Mouse (Mus musculus) cortical plate, adult 2 months (tissue): ENCODE measurements around the gene Tnfrsf25. TPM values are rescaled to one million over a fixed set of nuclear protein-coding genes. Genes with fewer than 3 reads are reported as not detected.

Experiments
- H3K27ac ChIP-seq: fragments of 200-500 bp; 2 replicates; pipeline ENCODE4 v1.5.1; 2012; ENCODE audit warnings: low read length, control low read depth, inconsistent platforms; ENCODE audit not compliant: insufficient read depth
- H3K4me1 ChIP-seq: fragments of 200-500 bp; 2 replicates; pipeline ENCODE4 v1.6.1; 2011; ENCODE audit warnings: low read length; ENCODE audit not compliant: control insufficient read depth, insufficient read depth
- H3K4me3 ChIP-seq: fragments of 200-500 bp; 2 replicates; pipeline ENCODE4 v1.5.1; 2011; ENCODE audit warnings: mild to moderate bottlenecking, low read length, control low read depth; ENCODE audit not compliant: insufficient read depth
- CTCF ChIP-seq: fragments of 200-500 bp; IDR thresholded peaks from 2 replicates; pipeline ENCODE4 v1.5.1; 2011; ENCODE audit warnings: mild to moderate bottlenecking, control low read depth, low read length; ENCODE audit not compliant: insufficient read depth; ENCODE audit errors: extremely low read depth
- POLR2A ChIP-seq: fragments of 200-500 bp; IDR thresholded peaks from 2 replicates; pipeline ENCODE4 v1.6.1; 2011; ENCODE audit warnings: mild to moderate bottlenecking, low read length, control low read depth; ENCODE audit not compliant: insufficient read depth; ENCODE audit errors: extremely low read depth
- polyA plus RNA-seq: library from polyadenylated mRNA; depleted of rRNA; stranded (reverse); fragments of >200 nt; gene quantifications from 2 replicates; pipeline ENCODE4 v1.2.3, GENCODE M21; 2012; rRNA removed

The Tnfrsf25 gene
- 12.7 and 14.7 TPM in 2 replicates for polyA plus RNA-seq

- no peak within 1 kb of the TSS for H3K4me3 ChIP-seq
- no peak for TF ChIP-seq POLR2A
- TF ChIP-seq CTCF = no peak
- no peak within 1 kb of the TSS for H3K27ac ChIP-seq
- H3K4me1 ChIP-seq = no peaks in the 10 kb centered on the region
These were observed at the start of gene Tnfrsf25 for GRCm38 (mm10) chr4:152115921-152116612. Tnfrsf25 (plus strand) TSS chr4:152115934.

GRCm38 (mm10) chr4:152067280-152067679 is 48.5 kb upstream of the Tnfrsf25 start:
- H3K4me3 ChIP-seq = no peak overlapping the region
- TF ChIP-seq CTCF (no peak), POLR2A (no peak)
- no peak overlapping the region for H3K27ac ChIP-seq
- 0 out of 2 replicates have a peak, but pooled peaks cover 2% of the 10 kb centered on the region for H3K4me1 ChIP-seq

GRCm38 (mm10) chr4:152068166-152068724 is 47.5 kb upstream of the Tnfrsf25 start:
- Histone ChIP-seq H3K4me3 (no peak overlapping the region), H3K4me1 (no peaks in the 10 kb centered on the region), H3K27ac (no peak overlapping the region)
- no peak for TF ChIP-seq POLR2A
- TF ChIP-seq CTCF = no peak

GRCm38 (mm10) chr4:152069245-152069644 is 46.5 kb upstream of the Tnfrsf25 start:
- Histone ChIP-seq H3K27ac (no peak overlapping the region), H3K4me3 (no peak overlapping the region), H3K4me1 (no peaks in the 10 kb centered on the region)
- TF ChIP-seq CTCF (no peak), POLR2A (no peak)

- TF ChIP-seq CTCF (no peak), POLR2A (no peak)
- Histone ChIP-seq H3K27ac (no peak overlapping the region), H3K4me3 (no peak overlapping the region), H3K4me1 (no peaks in the 10 kb centered on the region)
These were observed 45.0 kb upstream of the Tnfrsf25 start for GRCm38 (mm10) chr4:152070494-152071396.

GRCm38 (mm10) chr4:152072121-152072601 is 43.6 kb upstream of the Tnfrsf25 start, which contains the start of gene Plekhg5:
Plekhg5 (plus strand) TSS chr4:152072498.
- Histone ChIP-seq H3K27ac (no peak within 1 kb of the TSS), H3K4me1 (no peaks in the 10 kb centered on the region), H3K4me3 (no peak within 1 kb of the TSS)
- TF ChIP-seq CTCF (no peak), POLR2A (no peak)

GRCm38 (mm10) chr4:152072655-152073054 is 43.1 kb upstream of the Tnfrsf25 start:
- no peaks in the 10 kb centered on the region for H3K4me1 ChIP-seq
- H3K4me3 ChIP-seq = no peak overlapping the region
- TF ChIP-seq POLR2A (no peak), CTCF (no peak)
- H3K27ac ChIP-seq = no peak overlapping the region

GRCm38 (mm10) chr4:152073715-152074114 is 42.0 kb upstream of the Tnfrsf25 start:
- Histone ChIP-seq H3K4me3 (no peak overlapping the region), H3K4me1 (peaks cover 2% of the 10 kb centered on the region; the same call in 1 of the 2 replicates), H3K27ac (no peak overlapping the region)
- TF ChIP-seq POLR2A (no peak), CTCF (no peak)

- Histone ChIP-seq H3K27ac (no peak overlapping the region), H3K4me1 (peaks cover 2% of the 10 kb centered on the region; the same call in 1 of the 2 replicates), H3K4me3 (no peak overlapping the region)
- TF ChIP-seq POLR2A (no peak), CTCF (no peak)
These were observed 41.2 kb upstream of the Tnfrsf25 start for GRCm38 (mm10) chr4:152074548-152074947.
